Mouse (Mus musculus): Measurements from ENCODE around the gene Smg6. TPM values are rescaled to one million over a fixed set of nuclear protein-coding genes. Genes with fewer than 3 reads are reported as not detected.

Gene Smg6
- polyA plus RNA-seq, 1 experiment from 2014 or later = 18.5 TPM

- ATAC-seq (ENCODE audit: insufficient number of reproducible peaks, low FRiP score, low TSS enrichment, low read depth) (no peak), DNase-seq (ENCODE audit: low spot score) (no peak)
- H3K36me3 ChIP-seq (ENCODE audit: control insufficient read depth, insufficient read depth, low read length) = no peaks in the 10 kb centered on the region
- 90% methylated on average over 7 of the region's 7 CpGs for WGBS
- no peak overlapping the region for H3K9ac ChIP-seq (ENCODE audit: low read length)
- H3K27me3 ChIP-seq (ENCODE audit: control insufficient read depth, insufficient read depth, low read length) = no peaks in the 10 kb centered on the region
- H3K27ac ChIP-seq (replicated peaks; ENCODE audit: low read depth, low read length) = no peak overlapping the region
- H3K4me1 ChIP-seq (ENCODE audit: control insufficient read depth, insufficient read depth, low read length) = no peaks in the 10 kb centered on the region
- no peak overlapping the region for H3K4me3 ChIP-seq (ENCODE audit: low read depth, low read length)
- H3K9me3 ChIP-seq (ENCODE audit: control insufficient read depth, low read length) = no peaks in the 10 kb centered on the region
- H3K4me2 ChIP-seq (ENCODE audit: low read depth, severe bottlenecking) = no peak overlapping the region
Observed at GRCm38 (mm10) chr11:74973290-74974157, 47.9 kb downstream of the Smg6 start.

- Histone ChIP-seq H3K36me3 (ENCODE audit: control insufficient read depth, insufficient read depth, low read length) (no peaks in the 10 kb centered on the region), H3K4me2 (ENCODE audit: low read depth, severe bottlenecking) (no peak overlapping the region), H3K9me3 (ENCODE audit: control insufficient read depth, low read length) (no peaks in the 10 kb centered on the region), H3K4me1 (ENCODE audit: control insufficient read depth, insufficient read depth, low read length) (no peaks in the 10 kb centered on the region), H3K9ac (ENCODE audit: low read length) (no peak overlapping the region), H3K27ac (replicated peaks; ENCODE audit: low read depth, low read length) (no peak overlapping the region), H3K4me3 (ENCODE audit: low read depth, low read length) (no peak overlapping the region), H3K27me3 (ENCODE audit: control insufficient read depth, insufficient read depth, low read length) (no peaks in the 10 kb centered on the region)
- no peak for DNase-seq (ENCODE audit: low spot score)
- ATAC-seq (ENCODE audit: insufficient number of reproducible peaks, low FRiP score, low TSS enrichment, low read depth) = no peak
Observed at GRCm38 (mm10) chr11:74974615-74975014, 49.0 kb downstream of the Smg6 start.

DNA sequence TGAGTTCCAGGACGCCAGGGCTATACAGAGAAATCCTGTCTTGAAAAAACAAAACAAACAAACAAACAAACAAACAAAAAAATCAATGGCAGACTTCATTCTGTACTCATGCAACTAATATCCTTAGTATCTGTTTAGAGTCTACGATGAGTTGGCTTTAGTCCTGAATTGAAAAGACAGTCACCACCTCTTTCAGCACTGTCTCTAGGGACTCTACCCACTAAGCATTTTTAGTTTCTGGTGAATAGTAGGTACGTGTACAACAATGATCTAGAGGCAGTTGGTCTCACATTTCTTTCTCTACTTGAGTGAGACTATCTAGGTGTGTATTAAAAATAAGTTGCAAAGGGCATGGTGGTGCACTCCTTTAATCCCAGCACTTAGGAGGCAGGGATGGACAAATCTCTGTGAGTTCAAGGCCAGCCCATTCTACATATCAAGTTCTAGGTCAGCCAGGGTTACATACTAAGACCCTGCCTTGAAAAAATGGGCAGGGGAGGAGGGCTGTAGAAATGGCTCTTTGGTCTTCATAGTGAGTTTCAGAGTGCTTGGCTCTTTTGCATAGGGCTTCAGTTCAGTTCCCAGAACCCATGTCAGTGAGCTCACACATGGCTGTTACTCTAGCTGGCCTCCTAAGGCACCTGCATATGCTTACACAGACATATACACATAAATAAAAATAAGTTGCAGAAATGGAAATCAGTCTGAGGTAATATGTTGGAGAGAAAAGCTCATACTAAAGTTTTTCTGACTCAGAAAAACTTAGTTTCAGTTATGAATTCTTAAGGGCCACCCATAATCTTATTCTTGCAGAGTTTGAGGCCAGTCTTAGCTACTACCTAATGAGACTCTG, 51.4 kb downstream of the Smg6 start:
- Histone ChIP-seq H3K4me1 (ENCODE audit: control insufficient read depth, insufficient read depth, low read length) (no peaks in the 10 kb centered on the region), H3K4me3 (ENCODE audit: low read depth, low read length) (no peak overlapping the region), H3K27ac (replicated peaks; ENCODE audit: low read depth, low read length) (no peak overlapping the region), H3K9ac (ENCODE audit: low read length) (no peak overlapping the region), H3K9me3 (ENCODE audit: control insufficient read depth, low read length) (no peaks in the 10 kb centered on the region), H3K27me3 (ENCODE audit: control insufficient read depth, insufficient read depth, low read length) (no peaks in the 10 kb centered on the region), H3K4me2 (ENCODE audit: low read depth, severe bottlenecking) (no peak overlapping the region), H3K36me3 (ENCODE audit: control insufficient read depth, insufficient read depth, low read length) (no peaks in the 10 kb centered on the region)
- DNase-seq (ENCODE audit: low spot score) = no peak
- 83% methylated on average over 3 of the region's 3 CpGs for WGBS
- no peak for ATAC-seq (ENCODE audit: insufficient number of reproducible peaks, low FRiP score, low TSS enrichment, low read depth)

GRCm38 (mm10) chr11:74981464-74981863, 55.8 kb downstream of the Smg6 start:
- Histone ChIP-seq H3K9me3 (ENCODE audit: control insufficient read depth, low read length) (no peaks in the 10 kb centered on the region), H3K9ac (ENCODE audit: low read length) (no peak overlapping the region), H3K4me1 (ENCODE audit: control insufficient read depth, insufficient read depth, low read length) (no peaks in the 10 kb centered on the region), H3K4me3 (ENCODE audit: low read depth, low read length) (no peak overlapping the region), H3K27ac (replicated peaks; ENCODE audit: low read depth, low read length) (no peak overlapping the region), H3K27me3 (ENCODE audit: control insufficient read depth, insufficient read depth, low read length) (no peaks in the 10 kb centered on the region), H3K36me3 (ENCODE audit: control insufficient read depth, insufficient read depth, low read length) (no peaks in the 10 kb centered on the region), H3K4me2 (ENCODE audit: low read depth, severe bottlenecking) (no peak overlapping the region)
- peak; percentile 87 for DNase-seq (ENCODE audit: low spot score)
- WGBS = 43% methylated on average over 2 of the region's 2 CpGs
- ATAC-seq (ENCODE audit: insufficient number of reproducible peaks, low FRiP score, low TSS enrichment, low read depth) = peak; percentile 67

DNA sequence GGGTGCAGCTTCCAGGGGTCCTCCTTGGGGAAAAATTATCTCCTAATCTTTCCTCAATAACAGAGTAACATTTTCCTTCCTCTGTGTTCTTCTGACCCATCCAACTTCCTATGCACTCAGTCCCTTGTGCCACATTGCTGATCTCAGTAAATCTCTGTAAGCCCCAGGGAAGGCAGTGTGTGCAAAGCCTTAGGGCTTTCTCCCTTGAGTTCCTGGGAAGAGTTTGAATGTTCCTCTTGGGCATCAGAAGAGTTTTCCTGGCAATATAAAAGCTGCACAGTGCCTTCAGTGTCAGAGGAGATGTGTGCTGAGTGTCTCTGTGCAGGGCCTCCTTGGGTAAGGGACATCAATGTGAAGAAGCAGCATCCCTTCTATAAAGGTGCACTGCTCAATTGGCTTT, 56.6 kb downstream of the Smg6 start:
- Histone ChIP-seq H3K9ac (ENCODE audit: low read length) (no peak overlapping the region), H3K4me2 (ENCODE audit: low read depth, severe bottlenecking) (no peak overlapping the region), H3K9me3 (ENCODE audit: control insufficient read depth, low read length) (no peaks in the 10 kb centered on the region), H3K4me1 (ENCODE audit: control insufficient read depth, insufficient read depth, low read length) (no peaks in the 10 kb centered on the region), H3K4me3 (ENCODE audit: low read depth, low read length) (no peak overlapping the region), H3K36me3 (ENCODE audit: control insufficient read depth, insufficient read depth, low read length) (no peaks in the 10 kb centered on the region), H3K27ac (replicated peaks; ENCODE audit: low read depth, low read length) (no peak overlapping the region), H3K27me3 (ENCODE audit: control insufficient read depth, insufficient read depth, low read length) (no peaks in the 10 kb centered on the region)
- ATAC-seq (ENCODE audit: insufficient number of reproducible peaks, low FRiP score, low TSS enrichment, low read depth) = no peak
- DNase-seq (ENCODE audit: low spot score) = no peak

DNA sequence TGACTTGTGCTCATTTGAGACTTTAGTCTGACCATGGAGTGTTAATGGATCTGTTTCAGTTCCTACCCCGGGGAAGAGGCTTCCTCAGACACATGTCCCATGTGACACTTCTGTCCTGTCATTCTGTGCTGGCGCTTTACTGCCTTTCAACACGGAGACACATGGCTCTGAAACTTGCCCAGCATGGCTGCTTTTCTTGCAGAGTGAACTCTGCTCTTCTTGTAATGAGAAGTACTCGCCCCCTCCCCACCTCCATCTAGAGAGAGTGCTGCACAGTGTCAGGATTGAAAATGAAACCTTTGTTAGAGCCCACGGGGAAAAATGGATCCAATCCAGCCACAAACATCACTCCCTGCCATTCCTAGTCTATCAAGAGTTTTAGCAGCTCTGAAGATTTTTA, 62.5 kb downstream of the Smg6 start:
- Histone ChIP-seq H3K36me3 (ENCODE audit: control insufficient read depth, insufficient read depth, low read length) (no peaks in the 10 kb centered on the region), H3K27ac (replicated peaks; ENCODE audit: low read depth, low read length) (no peak overlapping the region; the same call in 1 of the 2 replicates), H3K4me3 (ENCODE audit: low read depth, low read length) (no peak overlapping the region), H3K4me2 (ENCODE audit: low read depth, severe bottlenecking) (no peak overlapping the region), H3K9me3 (ENCODE audit: control insufficient read depth, low read length) (no peaks in the 10 kb centered on the region), H3K4me1 (ENCODE audit: control insufficient read depth, insufficient read depth, low read length) (0 out of 2 replicates have a peak, but pooled peaks cover 11% of the 10 kb centered on the region), H3K9ac (ENCODE audit: low read length) (no peak overlapping the region), H3K27me3 (ENCODE audit: control insufficient read depth, insufficient read depth, low read length) (no peaks in the 10 kb centered on the region)
- 59% methylated on average over 5 of the region's 5 CpGs for WGBS
- ATAC-seq (ENCODE audit: insufficient number of reproducible peaks, low FRiP score, low TSS enrichment, low read depth) (no peak), DNase-seq (ENCODE audit: low spot score) (no peak)

DNA sequence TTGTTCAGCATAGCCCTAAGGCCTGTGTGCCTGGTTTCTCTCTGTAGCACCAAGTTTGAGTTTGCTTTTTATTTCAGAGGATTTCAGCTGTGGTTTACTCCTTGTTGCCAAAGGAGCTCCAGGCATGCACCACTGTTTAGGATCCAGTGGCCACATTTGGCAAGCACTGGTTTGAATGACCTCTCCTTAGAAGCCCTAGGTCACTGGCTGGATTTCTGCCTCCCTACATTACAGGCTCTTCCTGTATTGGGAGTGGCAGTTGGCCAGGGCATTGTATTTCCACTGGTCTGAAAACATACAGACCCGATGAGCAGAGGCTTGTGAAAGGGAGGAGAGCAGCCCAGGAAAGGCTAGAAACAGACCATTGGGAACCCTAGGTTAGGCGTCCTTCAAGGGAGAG, 63.4 kb downstream of the Smg6 start:
- no peak overlapping the region for H3K4me2 ChIP-seq (ENCODE audit: low read depth, severe bottlenecking)
- no peak overlapping the region for H3K27ac ChIP-seq (replicated peaks; ENCODE audit: low read depth, low read length)
- H3K27me3 ChIP-seq (ENCODE audit: control insufficient read depth, insufficient read depth, low read length) = no peaks in the 10 kb centered on the region
- 0 out of 2 replicates have a peak, but pooled peaks cover 11% of the 10 kb centered on the region for H3K4me1 ChIP-seq (ENCODE audit: control insufficient read depth, insufficient read depth, low read length)
- no peak overlapping the region for H3K4me3 ChIP-seq (ENCODE audit: low read depth, low read length)
- no peaks in the 10 kb centered on the region for H3K36me3 ChIP-seq (ENCODE audit: control insufficient read depth, insufficient read depth, low read length)
- DNase-seq (ENCODE audit: low spot score) (no peak), ATAC-seq (ENCODE audit: insufficient number of reproducible peaks, low FRiP score, low TSS enrichment, low read depth) (no peak)
- no peaks in the 10 kb centered on the region for H3K9me3 ChIP-seq (ENCODE audit: control insufficient read depth, low read length)
- WGBS = 83% methylated on average over 2 of the region's 2 CpGs
- H3K9ac ChIP-seq (ENCODE audit: low read length) = no peak overlapping the region

DNA sequence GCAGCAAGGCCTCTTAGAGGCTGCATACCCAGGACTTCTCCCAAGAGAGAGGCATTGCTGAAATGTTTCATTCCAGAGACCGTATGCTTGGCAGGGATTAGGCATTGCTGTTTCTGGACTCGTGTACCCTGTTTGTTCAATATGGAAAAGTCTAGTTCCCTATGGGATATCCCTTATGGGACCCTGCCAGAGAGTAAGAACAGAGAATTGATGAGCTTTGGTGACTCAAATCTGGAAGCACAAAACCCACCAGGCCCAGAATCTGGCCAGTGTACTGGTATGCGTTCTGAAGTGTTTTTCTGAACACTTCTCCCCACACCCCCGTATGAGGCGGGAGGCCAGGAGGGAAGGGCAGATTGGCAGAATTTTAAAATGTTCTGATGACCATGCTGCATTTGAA, 64.9 kb downstream of the Smg6 start:
- no peak overlapping the region for H3K27ac ChIP-seq (replicated peaks; ENCODE audit: low read depth, low read length)
- DNase-seq (ENCODE audit: low spot score) = no peak
- H3K27me3 ChIP-seq (ENCODE audit: control insufficient read depth, insufficient read depth, low read length) = no peaks in the 10 kb centered on the region
- WGBS = 84% methylated on average over 5 of the region's 5 CpGs
- H3K4me2 ChIP-seq (ENCODE audit: low read depth, severe bottlenecking) = no peak overlapping the region
- no peaks in the 10 kb centered on the region for H3K36me3 ChIP-seq (ENCODE audit: control insufficient read depth, insufficient read depth, low read length)
- H3K4me3 ChIP-seq (ENCODE audit: low read depth, low read length) = no peak overlapping the region
- no peak overlapping the region for H3K9ac ChIP-seq (ENCODE audit: low read length)
- H3K9me3 ChIP-seq (ENCODE audit: control insufficient read depth, low read length) = no peaks in the 10 kb centered on the region
- H3K4me1 ChIP-seq (ENCODE audit: control insufficient read depth, insufficient read depth, low read length) = 0 out of 2 replicates have a peak, but pooled peaks cover 11% of the 10 kb centered on the region
- ATAC-seq (ENCODE audit: insufficient number of reproducible peaks, low FRiP score, low TSS enrichment, low read depth) = no peak

All from limb, embryonic 11.5 days (tissue).